Mouse (Mus musculus): ENCODE results near the gene Tmeff2. TPM values are rescaled to one million over a fixed set of nuclear protein-coding genes. Genes with fewer than 3 reads are reported as not detected.

The Tmeff2 gene
- polyA plus RNA-seq, 1 experiment from 2014 or later: 2.7 TPM

- ATAC-seq (ENCODE audit: insufficient read depth) (no peak), DNase-seq (peak; percentile 24)
- 72% methylated on average over 4 of the region's 4 CpGs for WGBS
- TF ChIP-seq CTCF (IDR thresholded peaks at IDR 0.05; ENCODE audit: low read depth): no peak
- Histone ChIP-seq H3K4me2 (no peak overlapping the region), H3K9ac (no peak overlapping the region), H3K27me3 (ENCODE audit: insufficient read depth, low read length) (no peaks in the 10 kb centered on the region), H3K36me3 (ENCODE audit: insufficient read depth) (no peaks in the 10 kb centered on the region), H3K27ac (ENCODE audit: low read depth) (peak overlapping the region; percentile 52; the same call in 1 of the 2 replicates), H3K9me3 (ENCODE audit: low read depth, low read length) (no peaks in the 10 kb centered on the region), H3K4me3 (ENCODE audit: low read depth, low read length) (no peak overlapping the region), H3K4me1 (ENCODE audit: insufficient read depth) (no peaks in the 10 kb centered on the region)
Measured at GRCm38 (mm10) chr1:51106401-51106920, 206.0 kb downstream of the Tmeff2 start.

GRCm38 (mm10) chr1:51107299-51107698 is 206.9 kb downstream of the Tmeff2 start:
- H3K27me3 ChIP-seq (ENCODE audit: insufficient read depth, low read length): no peaks in the 10 kb centered on the region
- no peak overlapping the region for H3K27ac ChIP-seq (ENCODE audit: low read depth)
- 59% methylated on average over 2 of the region's 2 CpGs for WGBS
- H3K4me2 ChIP-seq: no peak overlapping the region
- H3K4me1 ChIP-seq (ENCODE audit: insufficient read depth): no peaks in the 10 kb centered on the region
- no peaks in the 10 kb centered on the region for H3K9me3 ChIP-seq (ENCODE audit: low read depth, low read length)
- no peaks in the 10 kb centered on the region for H3K36me3 ChIP-seq (ENCODE audit: insufficient read depth)
- no peak overlapping the region for H3K9ac ChIP-seq
- ATAC-seq (ENCODE audit: insufficient read depth) (no peak), DNase-seq (no peak)
- H3K4me3 ChIP-seq (ENCODE audit: low read depth, low read length): no peak overlapping the region
- TF ChIP-seq CTCF (IDR thresholded peaks at IDR 0.05; ENCODE audit: low read depth): no peak

- no peaks in the 10 kb centered on the region for H3K36me3 ChIP-seq (ENCODE audit: insufficient read depth)
- ATAC-seq (ENCODE audit: insufficient read depth): no peak
- H3K4me2 ChIP-seq: no peak overlapping the region
- WGBS: 70% methylated on average over 5 of the region's 5 CpGs
- no peak overlapping the region for H3K9ac ChIP-seq
- no peak overlapping the region for H3K27ac ChIP-seq (ENCODE audit: low read depth)
- H3K27me3 ChIP-seq (ENCODE audit: insufficient read depth, low read length): no peaks in the 10 kb centered on the region
- H3K4me1 ChIP-seq (ENCODE audit: insufficient read depth): no peaks in the 10 kb centered on the region
- no peak for TF ChIP-seq CTCF (IDR thresholded peaks at IDR 0.05; ENCODE audit: low read depth)
- no peak overlapping the region for H3K4me3 ChIP-seq (ENCODE audit: low read depth, low read length)
- H3K9me3 ChIP-seq (ENCODE audit: low read depth, low read length): no peaks in the 10 kb centered on the region
- no peak for DNase-seq
Measured at GRCm38 (mm10) chr1:51114721-51115120, 214.3 kb downstream of the Tmeff2 start.

GRCm38 (mm10) chr1:51115761-51116160 is 215.3 kb downstream of the Tmeff2 start:
- ATAC-seq (ENCODE audit: insufficient read depth) (no peak), DNase-seq (no peak)
- Histone ChIP-seq H3K9me3 (ENCODE audit: low read depth, low read length) (no peaks in the 10 kb centered on the region), H3K4me2 (no peak overlapping the region), H3K27ac (ENCODE audit: low read depth) (no peak overlapping the region), H3K36me3 (ENCODE audit: insufficient read depth) (no peaks in the 10 kb centered on the region), H3K27me3 (ENCODE audit: insufficient read depth, low read length) (no peaks in the 10 kb centered on the region), H3K9ac (no peak overlapping the region), H3K4me1 (ENCODE audit: insufficient read depth) (no peaks in the 10 kb centered on the region), H3K4me3 (ENCODE audit: low read depth, low read length) (no peak overlapping the region)
- 88% methylated on average over 5 of the region's 5 CpGs for WGBS
- TF ChIP-seq CTCF (IDR thresholded peaks at IDR 0.05; ENCODE audit: low read depth): no peak

GRCm38 (mm10) chr1:51117830-51118229 is 217.4 kb downstream of the Tmeff2 start:
- ATAC-seq (ENCODE audit: insufficient read depth): no peak
- no peak overlapping the region for H3K4me3 ChIP-seq (ENCODE audit: low read depth, low read length)
- H3K36me3 ChIP-seq (ENCODE audit: insufficient read depth): no peaks in the 10 kb centered on the region
- WGBS: 80% methylated on average over 2 of the region's 2 CpGs
- H3K9me3 ChIP-seq (ENCODE audit: low read depth, low read length): no peaks in the 10 kb centered on the region
- no peak overlapping the region for H3K9ac ChIP-seq
- no peak overlapping the region for H3K27ac ChIP-seq (ENCODE audit: low read depth)
- H3K4me2 ChIP-seq: no peak overlapping the region
- no peak for TF ChIP-seq CTCF (IDR thresholded peaks at IDR 0.05; ENCODE audit: low read depth)
- H3K27me3 ChIP-seq (ENCODE audit: insufficient read depth, low read length): no peaks in the 10 kb centered on the region
- H3K4me1 ChIP-seq (ENCODE audit: insufficient read depth): no peaks in the 10 kb centered on the region
- DNase-seq: no peak

- Histone ChIP-seq H3K9me3 (ENCODE audit: low read depth, low read length) (no peaks in the 10 kb centered on the region), H3K4me2 (no peak overlapping the region), H3K36me3 (ENCODE audit: insufficient read depth) (no peaks in the 10 kb centered on the region), H3K9ac (no peak overlapping the region), H3K4me1 (ENCODE audit: insufficient read depth) (no peaks in the 10 kb centered on the region), H3K4me3 (ENCODE audit: low read depth, low read length) (no peak overlapping the region), H3K27me3 (ENCODE audit: insufficient read depth, low read length) (no peaks in the 10 kb centered on the region), H3K27ac (ENCODE audit: low read depth) (no peak overlapping the region)
- TF ChIP-seq CTCF (IDR thresholded peaks at IDR 0.05; ENCODE audit: low read depth): no peak
- WGBS: 62% methylated on average over 10 of the region's 10 CpGs
- DNase-seq (peak; percentile 20), ATAC-seq (ENCODE audit: insufficient read depth) (no peak)
Measured at GRCm38 (mm10) chr1:51125671-51126424, 225.4 kb downstream of the Tmeff2 start.

GRCm38 (mm10) chr1:51126425-51126765 is 225.9 kb downstream of the Tmeff2 start:
- 71% methylated on average over 5 of the region's 5 CpGs for WGBS
- no peak overlapping the region for H3K4me2 ChIP-seq
- H3K27me3 ChIP-seq (ENCODE audit: insufficient read depth, low read length): no peaks in the 10 kb centered on the region
- H3K36me3 ChIP-seq (ENCODE audit: insufficient read depth): no peaks in the 10 kb centered on the region
- DNase-seq (no peak), ATAC-seq (ENCODE audit: insufficient read depth) (no peak)
- no peak overlapping the region for H3K4me3 ChIP-seq (ENCODE audit: low read depth, low read length)
- no peaks in the 10 kb centered on the region for H3K9me3 ChIP-seq (ENCODE audit: low read depth, low read length)
- no peak for TF ChIP-seq CTCF (IDR thresholded peaks at IDR 0.05; ENCODE audit: low read depth)
- H3K9ac ChIP-seq: no peak overlapping the region
- no peaks in the 10 kb centered on the region for H3K4me1 ChIP-seq (ENCODE audit: insufficient read depth)
- H3K27ac ChIP-seq (ENCODE audit: low read depth): no peak overlapping the region

Data from lung, embryonic 14.5 days (tissue).